Mouse (Mus musculus): ENCODE data around the gene Comp.
A peak's percentile ranks its signal among the peaks of the same experiment; 100 is the strongest.

GRCm38 (mm10) chr8:70404212-70404611 is 30.9 kb downstream of the Comp start:
- TF ChIP-seq CTCF (IDR thresholded peaks at IDR 0.05) (peak; percentile 31; the same call in 1 of the 2 replicates), EP300 (IDR thresholded peaks at IDR 0.05) (no peak)

Measured in lung, postnatal 0 days (tissue).